Mouse (Mus musculus): ENCODE measurements around the gene Gpr160.

Gene Gpr160

GRCm38 (mm10) chr3:30904658-30905057 is 48.9 kb downstream of the Gpr160 start:
- no peak for DNase-seq

- no peak for DNase-seq
Measured at GRCm38 (mm10) chr3:30917160-30917559, 61.4 kb downstream of the Gpr160 start.

- DNase-seq: no peak
Measured at GRCm38 (mm10) chr3:30927664-30928063, 71.9 kb downstream of the Gpr160 start.

GRCm38 (mm10) chr3:30929828-30930227 is 74.1 kb downstream of the Gpr160 start:
- no peak for DNase-seq

GRCm38 (mm10) chr3:30934384-30934783 is 78.6 kb downstream of the Gpr160 start:
- DNase-seq: no peak

All from retina, postnatal 1 day (tissue).